Mouse (Mus musculus) stomach, postnatal 0 days (tissue): Measurements from ENCODE around the gene Stxbp4. TPM values are rescaled to one million over a fixed set of nuclear protein-coding genes. Genes with fewer than 3 reads are reported as not detected.

Experiments used
- ATAC-seq: fragments of 200-750 bp; cut with Nextera tagmentation; 2 replicates; pipeline ENCODE4 v1.8.0; 2017; ENCODE audit not compliant: low FRiP score, low TSS enrichment
- DNase-seq: peaks from one replicate; pipeline ENCODE4 v3.0.0-alpha.2; 2016; ENCODE audit warnings: low spot score
- H3K27ac ChIP-seq: fragments of 300-500 bp; sonication (generic); replicated peaks from 2 replicates; pipeline ENCODE4 v1.5.1; 2014; ENCODE audit warnings: mild to moderate bottlenecking, control low read depth
- H3K27me3 ChIP-seq: fragments of 300-500 bp; sonication (generic); 2 replicates; pipeline ENCODE4 v1.6.1; 2014; ENCODE audit warnings: low read length; ENCODE audit not compliant: control insufficient read depth, insufficient read depth
- H3K36me3 ChIP-seq: fragments of 300-500 bp; sonication (generic); 2 replicates; pipeline ENCODE4 v1.6.1; 2014; ENCODE audit warnings: low read length, mixed read lengths; ENCODE audit not compliant: control insufficient read depth, insufficient read depth
- H3K4me1 ChIP-seq: fragments of 300-500 bp; sonication (generic); replicated peaks from 2 replicates; pipeline ENCODE4 v1.6.1; 2014; ENCODE audit warnings: antibody characterized with exemption; ENCODE audit not compliant: control insufficient read depth, insufficient read depth
- H3K4me2 ChIP-seq: fragments of 300-500 bp; sonication (generic); replicated peaks from 2 replicates; pipeline ENCODE4 v1.6.1; 2014; ENCODE audit warnings: low read depth, mild to moderate bottlenecking, control low read depth, moderate library complexity
- H3K4me3 ChIP-seq: fragments of 300-500 bp; sonication (generic); 2 replicates; pipeline ENCODE4 v1.5.1; 2014; ENCODE audit warnings: low read depth, low read length, control low read depth
- H3K9ac ChIP-seq: fragments of 300-500 bp; sonication (generic); 2 replicates; pipeline ENCODE4 v1.6.1; 2014; ENCODE audit warnings: mild to moderate bottlenecking, low read length, control low read depth, mixed read lengths
- H3K9me3 ChIP-seq: fragments of 300-500 bp; sonication (generic); 2 replicates; pipeline ENCODE4 v1.6.1; 2016; ENCODE audit warnings: low read length; ENCODE audit not compliant: control insufficient read depth
- CTCF ChIP-seq: IDR thresholded peaks from 2 replicates; pipeline ENCODE4 v1.5.1; 2016; ENCODE audit warnings: antibody characterized with exemption, low read depth, mild to moderate bottlenecking, moderate library complexity
- EP300 ChIP-seq: optimal IDR thresholded peaks from 2 replicates; pipeline ENCODE3; 2016; ENCODE audit warnings: antibody characterized with exemption
- WGBS: fragments of 180-500 bp; shearing (Covaris S2); extraction: QIAGEN DNeasy Blood & Tissue Kit; methylation state at CpG from one replicate; pipeline ENCODE4 v1.1.7; 2014; 5-methylcytosine and 5-hydroxymethylcytosine counted together
- polyA plus RNA-seq: library from polyadenylated mRNA; unstranded; fragments of >200 nt; fragmentation: Nextera tagmentation; extraction: Ambion mirVana; gene quantifications from 2 replicates; pipeline ENCODE4 v1.2.1, GENCODE M21; 2015

The Stxbp4 gene
- polyA plus RNA-seq, 1 experiment from 2014 or later, result 2.7 TPM

DNA sequence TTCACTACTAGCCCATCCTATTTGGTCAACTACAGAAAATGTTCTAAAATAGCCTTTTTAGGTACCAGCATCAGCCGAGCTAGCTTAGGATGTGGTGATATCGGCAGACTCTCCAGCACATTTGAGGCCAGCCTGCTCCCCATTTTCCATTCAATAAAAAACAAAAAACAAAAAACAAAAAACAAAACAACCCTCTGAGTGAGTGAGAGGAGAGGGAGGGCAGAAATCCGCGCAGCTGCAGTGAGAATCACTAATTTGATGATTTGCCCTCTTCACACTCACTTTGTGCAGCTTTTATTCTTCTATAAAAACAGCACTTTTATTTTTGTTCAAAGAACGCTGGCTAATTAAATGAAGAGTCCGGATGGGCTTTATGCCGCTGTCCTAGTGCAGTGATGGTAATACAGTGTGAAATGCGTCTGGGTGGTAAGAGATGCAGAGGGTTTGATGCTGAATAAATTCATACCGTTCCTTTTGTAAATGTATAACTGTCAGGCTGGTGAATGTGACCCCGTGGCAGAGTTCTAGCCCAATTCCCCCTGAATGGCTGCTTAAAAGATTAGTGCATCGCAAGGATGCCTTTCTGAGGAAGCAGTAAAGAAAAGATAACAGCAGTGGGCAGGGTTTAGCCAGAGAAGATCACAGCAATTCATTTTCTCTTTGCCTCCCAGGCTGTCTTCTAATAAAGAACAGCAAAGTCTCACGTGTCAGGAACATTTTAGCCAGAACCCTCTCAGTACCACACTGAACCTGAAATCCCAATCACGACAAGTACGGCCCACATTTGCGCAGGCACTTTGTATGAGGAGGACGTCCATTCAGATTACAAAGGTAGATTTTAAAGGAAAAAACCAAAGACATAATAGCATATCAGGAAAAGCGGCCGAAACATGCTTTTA lies 85.3 kb downstream of the Stxbp4 start:
- Histone ChIP-seq H3K27ac (no peak overlapping the region), H3K9ac (no peak overlapping the region), H3K36me3 (no peaks in the 10 kb centered on the region), H3K27me3 (no peaks in the 10 kb centered on the region), H3K9me3 (no peaks in the 10 kb centered on the region), H3K4me2 (no peak overlapping the region), H3K4me3 (no peak overlapping the region), H3K4me1 (no peaks in the 10 kb centered on the region)
- DNase-seq (no peak), ATAC-seq (no peak)
- TF ChIP-seq EP300 (no peak), CTCF (no peak)
- 85% methylated on average over 18 of the region's 18 CpGs for WGBS

DNA sequence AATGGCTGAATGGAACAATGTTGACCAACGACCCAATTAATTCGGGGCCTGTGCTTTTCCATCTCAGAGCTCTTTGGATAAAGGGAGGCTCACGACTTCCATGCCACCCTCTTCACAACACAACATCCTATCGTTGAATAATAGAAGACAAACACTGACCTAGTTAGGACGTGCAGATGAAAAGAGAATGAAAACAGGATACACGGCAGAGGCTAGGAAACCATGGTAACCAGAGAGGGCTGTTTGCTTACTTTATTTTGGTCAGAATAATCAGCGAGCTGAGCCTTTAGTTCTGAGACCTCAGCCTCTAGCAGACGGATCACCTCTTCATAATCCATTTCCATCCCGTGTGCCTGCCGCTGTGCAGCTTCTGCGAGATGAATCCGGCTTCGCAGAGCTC lies 89.3 kb downstream of the Stxbp4 start:
- no peaks in the 10 kb centered on the region for H3K4me1 ChIP-seq
- no peaks in the 10 kb centered on the region for H3K27me3 ChIP-seq
- TF ChIP-seq CTCF (no peak), EP300 (no peak)
- DNase-seq (no peak), ATAC-seq (no peak)
- no peak overlapping the region for H3K4me3 ChIP-seq
- no peak overlapping the region for H3K9ac ChIP-seq
- no peak overlapping the region for H3K4me2 ChIP-seq
- WGBS, result 39% methylated on average over 13 of the region's 13 CpGs
- H3K9me3 ChIP-seq, result no peaks in the 10 kb centered on the region
- H3K36me3 ChIP-seq, result no peaks in the 10 kb centered on the region
- H3K27ac ChIP-seq, result no peak overlapping the region

DNA sequence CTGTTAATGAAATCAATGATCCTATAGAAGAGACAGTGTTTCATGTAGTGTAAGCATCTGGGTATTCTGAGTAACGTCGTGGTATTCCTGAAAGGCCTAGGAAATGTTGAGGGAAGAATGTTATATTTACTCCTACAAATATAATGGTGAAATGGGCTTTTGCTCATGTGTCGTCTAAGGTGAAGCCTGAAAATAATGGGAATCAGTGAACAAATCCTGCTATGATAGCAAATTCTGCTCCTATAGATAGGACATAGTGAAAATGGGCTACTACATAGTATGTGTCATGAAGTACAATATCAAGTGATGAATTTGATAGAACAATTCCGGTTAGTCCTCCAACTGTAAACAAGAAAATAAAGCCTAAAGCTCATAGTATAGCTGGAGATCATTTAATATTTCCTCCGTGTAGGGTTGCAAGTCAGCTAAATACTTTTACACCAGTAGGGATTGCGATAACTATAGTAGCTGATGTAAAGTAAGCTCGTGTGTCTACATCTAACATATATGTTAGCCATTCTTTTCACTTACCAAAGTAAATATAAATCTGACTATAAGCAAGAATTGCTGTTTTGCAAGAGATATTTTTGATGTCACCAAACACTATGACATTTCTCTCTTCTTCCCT lies 99.1 kb downstream of the Stxbp4 start:
- ATAC-seq, result peak; percentile 64; the same call in 1 of the 2 replicates
- WGBS, result 90% methylated on average over 7 of the region's 7 CpGs

DNA sequence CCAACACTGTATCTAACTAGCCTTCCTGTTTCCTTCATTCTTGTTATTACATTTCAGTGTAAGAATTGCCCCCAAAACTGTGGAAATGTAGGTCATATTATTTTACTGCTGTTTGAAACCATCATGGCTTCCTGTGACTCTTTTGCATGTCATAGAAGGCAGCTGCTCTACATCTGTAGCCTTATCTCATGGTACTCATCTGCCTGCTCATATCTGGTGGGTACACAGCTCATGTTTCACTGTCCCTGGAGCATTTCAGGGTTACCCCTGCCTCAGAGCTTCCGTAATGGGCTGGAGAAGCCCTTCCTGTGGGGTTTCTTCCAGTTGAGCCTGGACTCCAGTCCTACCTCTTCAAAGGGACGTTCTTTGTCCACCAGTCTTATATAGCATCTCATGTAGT lies 112.6 kb downstream of the Stxbp4 start:
- H3K4me1 ChIP-seq, result no peaks in the 10 kb centered on the region

More for the DNA sequence above, 99.1 kb downstream of the Stxbp4 start:
- no peak for TF ChIP-seq EP300
- no peak for TF ChIP-seq CTCF
- no peak overlapping the region for H3K4me3 ChIP-seq
- H3K9ac ChIP-seq, result no peak overlapping the region
- H3K36me3 ChIP-seq, result no peaks in the 10 kb centered on the region
- DNase-seq, result no peak
- H3K4me1 ChIP-seq, result no peaks in the 10 kb centered on the region
- no peaks in the 10 kb centered on the region for H3K27me3 ChIP-seq
- H3K4me2 ChIP-seq, result no peak overlapping the region
- no peaks in the 10 kb centered on the region for H3K9me3 ChIP-seq
- H3K27ac ChIP-seq, result no peak overlapping the region

DNA sequence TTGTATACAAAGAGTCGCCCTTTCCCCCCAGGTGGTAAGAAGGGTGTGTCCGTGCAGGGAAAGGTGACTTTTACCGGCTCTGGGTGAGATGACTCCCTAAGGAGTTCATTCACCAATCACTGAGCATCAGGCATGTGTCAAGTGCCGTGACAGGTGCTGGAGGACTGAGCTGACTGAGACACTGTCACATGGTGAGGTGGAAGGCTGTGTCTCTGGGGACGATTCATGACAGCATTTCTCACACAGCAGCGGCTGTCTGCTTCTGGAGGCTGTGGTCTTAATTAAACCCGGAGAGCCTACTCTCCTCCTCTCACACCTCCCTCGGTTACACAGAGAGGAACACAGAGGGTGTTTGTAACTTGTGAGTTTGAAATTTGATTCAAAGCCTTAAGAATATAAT lies 116.8 kb downstream of the Stxbp4 start:
- no peaks in the 10 kb centered on the region for H3K4me1 ChIP-seq
- no peaks in the 10 kb centered on the region; the same call in 1 of the 2 replicates for H3K36me3 ChIP-seq
- H3K4me3 ChIP-seq, result no peak overlapping the region
- H3K27ac ChIP-seq, result no peak overlapping the region
- 61% methylated on average over 8 of the region's 8 CpGs for WGBS
- DNase-seq (no peak), ATAC-seq (no peak)
- H3K4me2 ChIP-seq, result no peak overlapping the region
- no peak overlapping the region for H3K9ac ChIP-seq
- TF ChIP-seq EP300 (no peak), CTCF (no peak)
- no peaks in the 10 kb centered on the region for H3K9me3 ChIP-seq
- no peaks in the 10 kb centered on the region for H3K27me3 ChIP-seq

More for the DNA sequence above, 112.6 kb downstream of the Stxbp4 start:
- H3K9ac ChIP-seq, result no peak overlapping the region
- no peak overlapping the region for H3K27ac ChIP-seq
- H3K9me3 ChIP-seq, result no peaks in the 10 kb centered on the region
- 70% methylated on average over 2 of the region's 2 CpGs for WGBS
- no peak for TF ChIP-seq EP300
- no peak for TF ChIP-seq CTCF
- no peaks in the 10 kb centered on the region for H3K36me3 ChIP-seq
- H3K4me2 ChIP-seq, result no peak overlapping the region
- no peaks in the 10 kb centered on the region for H3K27me3 ChIP-seq
- no peak overlapping the region for H3K4me3 ChIP-seq
- no peak for ATAC-seq
- no peak for DNase-seq

DNA sequence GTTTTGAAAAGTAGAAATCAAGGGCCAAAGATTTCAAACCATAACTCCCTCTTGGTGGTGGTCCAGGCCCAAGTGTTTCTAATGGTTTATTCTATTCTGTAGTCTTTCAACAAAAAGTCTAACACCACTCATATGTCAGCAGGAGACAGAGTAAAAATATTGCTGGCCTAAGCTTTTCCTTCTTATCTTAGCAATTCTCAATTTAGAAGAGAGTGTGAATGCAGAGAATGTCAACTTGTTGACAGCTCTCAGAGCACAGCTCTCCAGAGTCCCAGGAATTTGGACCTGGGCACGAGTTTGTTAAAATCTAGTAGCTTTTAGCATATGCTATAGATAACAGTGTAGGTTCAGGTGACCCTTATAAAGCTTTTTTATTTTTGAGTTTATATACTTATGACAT lies 120.1 kb downstream of the Stxbp4 start:
- ATAC-seq (no peak), DNase-seq (no peak)

More for the DNA sequence above, 120.1 kb downstream of the Stxbp4 start:
- WGBS, result 64% methylated on average over 1 of the region's 1 CpGs
- Histone ChIP-seq H3K4me3 (no peak overlapping the region), H3K36me3 (no peaks in the 10 kb centered on the region; the same call in 1 of the 2 replicates), H3K27me3 (no peaks in the 10 kb centered on the region), H3K9ac (no peak overlapping the region), H3K4me1 (no peaks in the 10 kb centered on the region), H3K27ac (no peak overlapping the region), H3K4me2 (no peak overlapping the region), H3K9me3 (no peaks in the 10 kb centered on the region)
- TF ChIP-seq EP300 (no peak), CTCF (no peak)
